Mouse (Mus musculus): ENCODE results near the gene Emilin2.

DNA sequence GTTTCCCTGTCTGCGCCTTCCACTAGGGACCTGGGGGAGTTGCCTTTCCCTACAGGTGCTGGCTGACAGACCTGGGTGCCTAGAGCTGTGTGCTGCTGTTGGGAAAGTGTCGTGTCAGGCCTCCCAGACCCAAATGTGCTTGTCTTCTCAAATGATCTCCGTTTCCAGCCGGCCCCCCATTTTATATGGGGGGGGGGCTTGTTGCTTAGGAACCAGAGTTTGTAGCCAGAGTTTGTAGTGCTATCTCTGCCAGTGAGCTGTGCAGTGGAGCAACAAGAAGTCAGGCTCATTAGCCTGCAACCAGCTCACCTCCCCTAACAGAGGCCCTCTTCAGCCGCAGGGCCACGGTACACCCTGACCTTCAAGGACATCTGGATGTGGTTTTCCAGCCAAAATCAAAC, 60.2 kb downstream of the Emilin2 start:
- TF ChIP-seq POLR2A (IDR thresholded peaks at IDR 0.05; ENCODE audit: insufficient read depth, low read length), result no peak
- no peak for TF ChIP-seq CTCF (IDR thresholded peaks at IDR 0.05; ENCODE audit: low read depth, low read length)
- TF ChIP-seq EP300 (IDR thresholded peaks at IDR 0.05; ENCODE audit: insufficient read depth, low read depth, low read length), result no peak
